In genomic region chr4:3052314-3053059, GRCm38 (mm10) we compare ENCODE assay signal across 8 mouse cellular contexts.
DNase-seq lines count a peak whose midpoint lies in the region; ATAC-seq and TF ChIP-seq lines count a peak whose summit lies in the region.
"Had no signal": no experiment of that assay in that cellular context is flagged by ENCODE, and none has a peak within 500 bp of the region (broad histone marks: within the 10 kb centered on the region; RNA-seq: fewer than 3 reads in every experiment).

No protein-coding gene starts in this region.

- H3K27me3 ChIP-seq in megakaryocyte, embryonic 14.5 days (replicated peaks), result no peaks in the 10 kb centered on the region

- no peaks in the 10 kb centered on the region for H3K4me1 ChIP-seq in embryonic fibroblast, embryonic 13.5 days (ENCODE audit: control insufficient read depth, insufficient read depth, low read length)
- H3K4me1 ChIP-seq in megakaryocyte, embryonic 14.5 days, result peaks cover 10% of the 10 kb centered on the region; the same call in 1 of the 2 replicates

- peak; percentile 25 to 34 for ATAC-seq in hematopoietic stem cell, adult 5-6 weeks (replicated peaks in 1 of 2; ENCODE audit: insufficient read depth in 1 of 2, low FRiP score in 2 of 2, low TSS enrichment in 1 of 2, low read depth in 1 of 2, poor library complexity in 2 of 2, severe bottlenecking in 2 of 2)

- TF ChIP-seq CTCF in embryonic fibroblast, embryonic 13.5 days (IDR thresholded peaks at IDR 0.05; ENCODE audit: borderline replicate concordance, insufficient read depth, low read length), result peak; percentile 0; the same call in 1 of the 2 replicates

- no peak overlapping the region for H3K4me3 ChIP-seq in embryonic fibroblast, embryonic 13.5 days (ENCODE audit: insufficient read depth, low read length)
- peak overlapping the region; percentile 5 for H3K4me3 ChIP-seq in megakaryocyte, embryonic 14.5 days (replicated peaks)

- no peak for TF ChIP-seq POLR2A in embryonic fibroblast, embryonic 13.5 days (IDR thresholded peaks at IDR 0.05; ENCODE audit: low read depth, low read length)

- no peak overlapping the region for H3K27ac ChIP-seq in embryonic fibroblast, embryonic 13.5 days (ENCODE audit: insufficient read depth, low read length)
- H3K27ac ChIP-seq: macrophage had no signal

- peak; percentile 1 for DNase-seq in ovary, adult 18-20 months (ENCODE audit: low spot score)
- DNase-seq in ovary, postnatal 10 days (ENCODE audit: low spot score), result no peak
- peak; percentile 7 for DNase-seq in urinary bladder, postnatal 10 days (ENCODE audit: low spot score)
- no peak for DNase-seq in layer of hippocampus, adult 8-10 months (ENCODE audit: low spot score in 2 of 2)

- H3K9me3 ChIP-seq in megakaryocyte, embryonic 14.5 days, result peaks cover 67% of the 10 kb centered on the region

- no peaks in the 10 kb centered on the region for H3K36me3 ChIP-seq in megakaryocyte, embryonic 14.5 days (replicated peaks; ENCODE audit: low read length)

Comparison
In these comparisons a context has a peak if more than half of its experiments do, and no peak if none do; other contexts are left out.
1. DNase-seq: peak in ovary, adult 18-20 months (single experiment) and urinary bladder, postnatal 10 days (single experiment); none in ovary, postnatal 10 days (single experiment) and layer of hippocampus, adult 8-10 months (0 of 2).